ENCODE assay signal across 8 mouse cellular contexts in the genomic region with DNA sequence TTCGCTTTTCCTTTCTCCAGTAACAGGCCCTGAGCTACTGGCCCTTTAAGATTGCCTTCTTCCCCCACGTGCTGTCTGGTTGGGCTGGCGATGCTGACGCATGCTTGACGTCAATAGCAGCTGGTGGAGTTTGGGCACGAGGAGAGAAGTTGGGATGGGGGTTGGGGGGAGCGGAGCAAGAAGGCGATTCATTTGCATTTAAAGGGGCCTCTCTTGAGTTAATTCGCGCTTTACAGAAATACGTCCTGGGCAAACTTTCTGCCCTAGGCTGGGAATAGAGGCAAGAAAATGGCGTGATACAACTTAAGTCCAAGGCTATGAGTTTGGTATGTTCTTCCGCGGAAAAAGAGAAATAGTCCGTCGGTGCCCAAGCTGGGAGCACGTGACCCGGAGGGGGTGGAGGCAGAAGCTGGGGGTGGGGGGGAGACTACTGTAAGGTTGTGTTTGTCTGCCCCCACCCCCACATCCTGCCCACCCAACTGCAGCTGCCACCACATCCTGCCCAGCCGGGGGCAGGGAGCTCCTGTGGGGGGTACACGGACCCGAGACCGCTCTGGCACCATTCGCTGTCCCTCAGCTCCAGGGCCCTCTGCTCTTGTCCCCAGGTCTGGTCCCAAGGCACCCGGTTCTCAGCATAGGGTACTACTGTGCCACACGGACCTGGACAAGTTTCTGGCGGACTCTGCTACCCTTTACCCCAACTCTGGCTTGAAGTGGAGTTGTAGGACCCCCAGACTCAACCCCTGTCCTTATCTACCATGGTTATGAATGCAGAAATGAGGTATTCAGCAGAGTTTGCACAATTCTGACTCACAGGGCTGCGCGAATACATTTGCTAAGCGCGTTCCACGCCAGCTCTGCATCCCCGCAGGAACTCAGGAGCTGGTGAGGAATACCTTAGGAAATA. TPM values are rescaled to one million over a fixed set of nuclear protein-coding genes. Genes with fewer than 3 reads are reported as not detected.
DNase-seq lines count a peak whose midpoint lies in the region; ATAC-seq and TF ChIP-seq lines count a peak whose summit lies in the region.

No protein-coding gene starts in this region.

- TF ChIP-seq CTCF in ES-Bruce4 (IDR thresholded peaks at IDR 0.05; ENCODE audit: low read depth, low read length) = no peak
- TF ChIP-seq CTCF in lung, adult 2 months (IDR thresholded peaks at IDR 0.05; ENCODE audit: insufficient read depth, low read length) = no peak

- TF ChIP-seq EP300 in ES-Bruce4 (IDR thresholded peaks at IDR 0.05; ENCODE audit: insufficient read depth, low read depth, low read length) = peak; percentile 72; the same call in 1 of the 2 replicates

- H3K27me3 ChIP-seq in ES-Bruce4 (ENCODE audit: control insufficient read depth, insufficient read depth, low read length, poor library complexity, severe bottlenecking) = no peaks in the 10 kb centered on the region
- no peaks in the 10 kb centered on the region for H3K27me3 ChIP-seq in forebrain, embryonic 15.5 days

- intact Hi-C loops in heart, postnatal 25 days (cut with DNase I) = no loop called here

- WGBS in forebrain, embryonic 15.5 days = under 1% methylated on average over 32 of the region's 32 CpGs
- under 1% methylated on average over 32 of the region's 32 CpGs for WGBS in lung, adult 2 months

- DNase-seq in cerebellum, adult 11 months = peak; percentile 92
- DNase-seq in heart, postnatal 25 days (ENCODE audit: low spot score) = peak; percentile 93
- peak; percentile 95 to 97 for DNase-seq in layer of hippocampus, adult 18-20 months (ENCODE audit: low spot score in 2 of 2)
- peak; percentile 93 for DNase-seq in lung, adult 2 months
- DNase-seq in thymus, adult 18-20 months = peak; percentile 91 to 96

- H3K27ac ChIP-seq in ES-Bruce4 (ENCODE audit: insufficient read depth, low read length) = no peak overlapping the region
- peak overlapping the region; percentile 99 for H3K27ac ChIP-seq in forebrain, embryonic 15.5 days (replicated peaks)

- peak overlapping the region; percentile 66 for H3K9ac ChIP-seq in ES-Bruce4 (ENCODE audit: low read depth, poor library complexity, severe bottlenecking)
- H3K9ac ChIP-seq in forebrain, embryonic 15.5 days (replicated peaks) = peak overlapping the region; percentile 67

- H3K36me3 ChIP-seq in ES-Bruce4 (ENCODE audit: control insufficient read depth, insufficient read depth, low read length, poor library complexity, severe bottlenecking) = no peaks in the 10 kb centered on the region
- H3K36me3 ChIP-seq in forebrain, embryonic 15.5 days = no peaks in the 10 kb centered on the region

- no peaks in the 10 kb centered on the region for H3K9me3 ChIP-seq in ES-Bruce4 (replicated peaks; ENCODE audit: control insufficient read depth, insufficient read depth, low read length, poor library complexity, severe bottlenecking)
- no peaks in the 10 kb centered on the region for H3K9me3 ChIP-seq in forebrain, embryonic 15.5 days

- peak overlapping the region; percentile 97 for H3K4me2 ChIP-seq in forebrain, embryonic 15.5 days (replicated peaks)

- no peak for TF ChIP-seq POLR2A in ES-Bruce4 (IDR thresholded peaks at IDR 0.05; ENCODE audit: insufficient read depth, low read length)
- TF ChIP-seq POLR2A in lung, adult 2 months (IDR thresholded peaks at IDR 0.05; ENCODE audit: borderline replicate concordance, extremely low read depth, low read depth, low read length) = peak; percentile 71; the same call in 1 of the 2 replicates

- H3K4me3 ChIP-seq in ES-Bruce4 (ENCODE audit: low read depth, low read length) = peak overlapping the region; percentile 49
- H3K4me3 ChIP-seq in forebrain, embryonic 15.5 days = peak overlapping the region; percentile 57
- H3K4me3 ChIP-seq in lung, adult 2 months (replicated peaks; ENCODE audit: extremely low read depth, low read depth, low read length) = peak overlapping the region; percentile 56

- ATAC-seq in forebrain, embryonic 15.5 days (replicated peaks) = peak; percentile 77
- peak; percentile 60 for ATAC-seq in neutrophil, adult 5-6 weeks (ENCODE audit: extremely low read depth, insufficient number of reproducible peaks, low FRiP score, poor library complexity, severe bottlenecking)

- peaks cover 7% of the 10 kb centered on the region for H3K4me1 ChIP-seq in ES-Bruce4 (ENCODE audit: control insufficient read depth, insufficient read depth, low read length)
- H3K4me1 ChIP-seq in forebrain, embryonic 15.5 days = peaks cover 43% of the 10 kb centered on the region
- H3K4me1 ChIP-seq in lung, adult 2 months (ENCODE audit: control insufficient read depth, insufficient read depth, low read length) = peaks cover 18% of the 10 kb centered on the region

RNA-seq across cellular contexts. Expression of a gene that starts 3.6 kb away (rescaled TPM):
- 41.5 and 48.1 TPM in 2 replicates for polyA plus RNA-seq in ES-Bruce4 (2011; ENCODE audit: insufficient read depth, insufficient read length, low read depth, missing spikeins)
- polyA plus RNA-seq in forebrain, embryonic 15.5 days (2015; fragmentation: Nextera tagmentation; extraction: Ambion mirVana) = 20.1 and 21.3 TPM in 2 replicates
- total RNA-seq in heart, postnatal 25 days (2021) = 100 to 1,000 TPM; 111 to 122 TPM
- total RNA-seq in layer of hippocampus, adult 18-20 months (2021) = 100 to 1,000 TPM; 194 to 205 TPM
- polyA plus RNA-seq in lung, adult 2 months (2012; rRNA removed) = 87.0 and 94.3 TPM in 2 replicates
- total RNA-seq in neutrophil, adult 5-6 weeks (2017) = 120 and 162 TPM in 2 replicates

RNA-seq across cellular contexts. Expression of a gene that starts 56.8 kb away (rescaled TPM):
- 28.2 and 30.9 TPM in 2 replicates for polyA plus RNA-seq in ES-Bruce4 (2011; ENCODE audit: insufficient read depth, insufficient read length, low read depth, missing spikeins)
- 7.1 and 8.9 TPM in 2 replicates for polyA plus RNA-seq in forebrain, embryonic 15.5 days (2015; fragmentation: Nextera tagmentation; extraction: Ambion mirVana)
- total RNA-seq in heart, postnatal 25 days (2021) = 1 to 10 TPM in 1 of 2 experiments, under 1 TPM in 1; 0.75 to 1.0 TPM
- total RNA-seq in layer of hippocampus, adult 18-20 months (2021) = under 1 TPM; 0.13 to 0.22 TPM
- polyA plus RNA-seq in lung, adult 2 months (2012; rRNA removed) = 1.8 and 2.5 TPM in 2 replicates
- 0.12 TPM in 1 of 2 replicates, not detected in the other for total RNA-seq in neutrophil, adult 5-6 weeks (2017)
